17 mouse cellular contexts compared by ENCODE assay signal in the genomic region with DNA sequence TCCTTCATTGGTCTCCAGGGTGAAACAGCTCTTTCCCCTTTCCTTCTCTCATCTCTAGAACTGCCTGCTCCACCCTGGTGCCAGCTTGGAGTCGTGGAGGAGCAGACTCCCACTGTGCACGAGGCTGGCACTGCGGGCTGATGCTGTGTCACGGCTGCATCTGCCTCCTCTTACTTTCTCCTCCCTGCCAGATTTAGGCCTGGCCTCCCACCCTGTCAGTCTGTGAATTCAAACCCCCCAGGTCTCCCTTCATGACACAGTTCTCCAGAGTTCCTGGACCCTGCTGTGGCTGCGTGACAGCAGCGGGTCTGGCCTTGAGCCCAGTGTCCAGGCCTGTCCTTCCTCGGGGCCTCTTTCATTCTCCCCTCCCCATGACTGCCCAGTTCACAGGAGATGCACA. TPM values are rescaled to one million over a fixed set of nuclear protein-coding genes. Genes with fewer than 3 reads are reported as not detected.
DNase-seq lines count a peak whose midpoint lies in the region; ATAC-seq and TF ChIP-seq lines count a peak whose summit lies in the region.
"Had no signal": no experiment of that assay in that cellular context is flagged by ENCODE, and none has a peak within 500 bp of the region (broad histone marks: within the 10 kb centered on the region; RNA-seq: fewer than 3 reads in every experiment).

No protein-coding gene starts in this region.

- ATAC-seq in forebrain, embryonic 11.5 days (replicated peaks; ENCODE audit: low FRiP score) = no peak

- no peak overlapping the region for H3K4me2 ChIP-seq in forebrain, embryonic 11.5 days (ENCODE audit: low read depth, low read length, severe bottlenecking)
- H3K4me2 ChIP-seq: liver, embryonic 15.5 days; neural tube, embryonic 15.5 days had no signal

- H3K9ac ChIP-seq in forebrain, embryonic 11.5 days (ENCODE audit: low read length) = no peak overlapping the region
- H3K9ac ChIP-seq: liver, embryonic 15.5 days; neural tube, embryonic 15.5 days had no signal

- H3K27ac ChIP-seq in cortical plate, adult 2 months (ENCODE audit: insufficient read depth, low read length) = peak overlapping the region; percentile 39; the same call in 1 of the 2 replicates
- H3K27ac ChIP-seq in forebrain, embryonic 11.5 days (ENCODE audit: low read depth, low read length) = no peak overlapping the region
- H3K27ac ChIP-seq: forebrain, embryonic 10.5 days; kidney, postnatal 0 days; liver, embryonic 15.5 days; neural tube, embryonic 15.5 days had no signal

- no peak overlapping the region for H3K4me3 ChIP-seq in cortical plate, adult 2 months (ENCODE audit: insufficient read depth, low read length)
- no peak overlapping the region for H3K4me3 ChIP-seq in forebrain, embryonic 11.5 days (ENCODE audit: low read depth, low read length)
- H3K4me3 ChIP-seq: forebrain, embryonic 10.5 days; liver, embryonic 15.5 days; neural tube, embryonic 15.5 days had no signal

- TF ChIP-seq CTCF in cortical plate, adult 2 months (IDR thresholded peaks at IDR 0.05; ENCODE audit: extremely low read depth, insufficient read depth, low read length) = no peak

- no peak for TF ChIP-seq POLR2A in cortical plate, adult 2 months (IDR thresholded peaks at IDR 0.05; ENCODE audit: extremely low read depth, insufficient read depth, low read length)

- 98% methylated on average over 7 of the region's 7 CpGs for WGBS in forebrain, embryonic 11.5 days

- no peaks in the 10 kb centered on the region; the same call in 1 of the 2 replicates for H3K36me3 ChIP-seq in forebrain, embryonic 11.5 days (ENCODE audit: control insufficient read depth, insufficient read depth, low read length)

- H3K9me3 ChIP-seq in forebrain, embryonic 11.5 days (ENCODE audit: control insufficient read depth, low read length) = no peaks in the 10 kb centered on the region
- H3K9me3 ChIP-seq: forebrain, embryonic 10.5 days; liver, embryonic 15.5 days; neural tube, embryonic 15.5 days had no signal

- DNase-seq in adrenal gland, postnatal 14 days = peak; percentile 23
- no peak for DNase-seq in adrenal gland, postnatal 25 days
- DNase-seq in left cerebral cortex, adult 18-20 months (ENCODE audit: low spot score in 2 of 2) = peak; percentile 50 to 64
- no peak for DNase-seq in left cerebral cortex, adult 11 months (ENCODE audit: low spot score)
- DNase-seq in cerebellum, adult 18-20 months = peak; percentile 48 to 60
- no peak for DNase-seq in forebrain, embryonic 11.5 days (ENCODE audit: low spot score)
- no peak for DNase-seq in kidney, adult 18-20 months
- DNase-seq: right cerebral cortex, postnatal 25 days; thymus, postnatal 4 days had no signal

- no peaks in the 10 kb centered on the region for H3K27me3 ChIP-seq in forebrain, embryonic 11.5 days (ENCODE audit: control insufficient read depth, insufficient read depth, low read length)
- H3K27me3 ChIP-seq: liver, embryonic 15.5 days; neural tube, embryonic 15.5 days had no signal

- peaks cover 9% of the 10 kb centered on the region for H3K4me1 ChIP-seq in cortical plate, adult 2 months (ENCODE audit: control insufficient read depth, insufficient read depth, low read length)
- H3K4me1 ChIP-seq in forebrain, embryonic 11.5 days (replicated peaks; ENCODE audit: control insufficient read depth, insufficient read depth, low read length) = no peaks in the 10 kb centered on the region
- H3K4me1 ChIP-seq: forebrain, embryonic 10.5 days; liver, embryonic 15.5 days; neural tube, embryonic 15.5 days had no signal

RNA-seq across cellular contexts. Expression of gene Cog2, which starts 10.0 kb away (rescaled TPM):
- total RNA-seq in adrenal gland, postnatal 14 days (2021) = 40.4 and 40.9 TPM in 2 replicates
- total RNA-seq in adrenal gland, postnatal 25 days (2021) = 37.2 and 50.2 TPM in 2 replicates
- 10 to 100 TPM; 35.4 to 37.7 TPM for total RNA-seq in left cerebral cortex, adult 18-20 months (2021)
- polyA plus RNA-seq in cortical plate, adult 2 months (2012; rRNA removed) = 27.0 and 29.0 TPM in 2 replicates
- polyA plus RNA-seq in forebrain, embryonic 11.5 days (2014; fragmentation: Nextera tagmentation; extraction: Ambion mirVana) = 41.4 and 44.7 TPM in 2 replicates

RNA-seq across cellular contexts. Expression of gene Agt, which starts 39.0 kb away (rescaled TPM):
- 14.3 and 172 TPM in 2 replicates for total RNA-seq in adrenal gland, postnatal 14 days (2021)
- total RNA-seq in adrenal gland, postnatal 25 days (2021) = 1.7 and 9.7 TPM in 2 replicates
- total RNA-seq in left cerebral cortex, adult 18-20 months (2021) = 10 to 100 TPM; 13.2 to 14.8 TPM
- 16.6 and 17.2 TPM in 2 replicates for polyA plus RNA-seq in cortical plate, adult 2 months (2012; rRNA removed)
- polyA plus RNA-seq in forebrain, embryonic 11.5 days (2014; fragmentation: Nextera tagmentation; extraction: Ambion mirVana) = not detected in 2 replicates
- polyA plus RNA-seq: forebrain, embryonic 10.5 days; limb, embryonic 11.5 days had no signal

RNA-seq across cellular contexts. Expression of gene Capn9, which starts 45.4 kb away (rescaled TPM):
- total RNA-seq in adrenal gland, postnatal 14 days (2021) = 0.26 TPM in 1 of 2 replicates, not detected in the other
- 0.91 TPM in 1 of 2 replicates, not detected in the other for total RNA-seq in adrenal gland, postnatal 25 days (2021)
- not detected for total RNA-seq in left cerebral cortex, adult 18-20 months (2021)
- polyA plus RNA-seq in cortical plate, adult 2 months (2012; rRNA removed) = 0.04 and 0.09 TPM in 2 replicates
- 0.15 TPM in 1 of 2 replicates, not detected in the other for polyA plus RNA-seq in forebrain, embryonic 11.5 days (2014; fragmentation: Nextera tagmentation; extraction: Ambion mirVana)
- total RNA-seq: heart, postnatal 25 days had no signal
- polyA plus RNA-seq: brain, embryonic 14.5 days; forebrain, embryonic 10.5 days; limb, embryonic 11.5 days had no signal

Comparison
In these comparisons a context has a peak if more than half of its experiments do, and no peak if none do; other contexts are left out.
1. DNase-seq: peak in adrenal gland, postnatal 14 days (single experiment), left cerebral cortex, adult 18-20 months (2 of 2) and cerebellum, adult 18-20 months (2 of 2); none in adrenal gland, postnatal 25 days (single experiment), left cerebral cortex, adult 11 months (single experiment), forebrain, embryonic 11.5 days (single experiment) and kidney, adult 18-20 months (single experiment).